Comparison of ENCODE assay signal across 7 mouse cellular contexts in genomic region chrX:102504179-102504578, GRCm38 (mm10). TPM values are rescaled to one million over a fixed set of nuclear protein-coding genes. Genes with fewer than 3 reads are reported as not detected.
DNase-seq lines count a peak whose midpoint lies in the region; ATAC-seq and TF ChIP-seq lines count a peak whose summit lies in the region.

No protein-coding gene starts in this region.

- H3K4me1 ChIP-seq in thymus, adult 2 months (replicated peaks; ENCODE audit: control insufficient read depth, insufficient read depth, low read length) = no peaks in the 10 kb centered on the region; the same call in 1 of the 2 replicates
- H3K4me1 ChIP-seq in forebrain, embryonic 10.5 days = no peaks in the 10 kb centered on the region
- H3K4me1 ChIP-seq in liver, embryonic 12.5 days = no peaks in the 10 kb centered on the region

- WGBS in thymus, adult 2 months = 23% methylated on average over 10 of the region's 10 CpGs
- whole genome bisulfite sequencing in forebrain, embryonic 10.5 days = 39% methylated on average over 10 of the region's 10 CpGs
- WGBS in liver, embryonic 12.5 days (ENCODE audit: insufficient replicate concordance) = 28% methylated on average over 10 of the region's 10 CpGs

- TF ChIP-seq CTCF in thymus, adult 2 months (IDR thresholded peaks at IDR 0.05; ENCODE audit: borderline replicate concordance, control insufficient read depth, extremely low read depth, insufficient read depth, low read length, poor library complexity) = no peak

- H3K4me3 ChIP-seq in thymus, adult 2 months (ENCODE audit: control insufficient read depth, insufficient read depth, low read length) = peak overlapping the region; percentile 99; the same call in 1 of the 2 replicates
- H3K4me3 ChIP-seq in forebrain, embryonic 10.5 days = peak overlapping the region; percentile 60
- H3K4me3 ChIP-seq in liver, embryonic 12.5 days = peak overlapping the region; percentile 65

- no peak for TF ChIP-seq POLR2A in thymus, adult 2 months (IDR thresholded peaks at IDR 0.05; ENCODE audit: control insufficient read depth, extremely low read depth, insufficient read depth, low read length, poor library complexity)

- H3K27me3 ChIP-seq in thymus, adult 2 months (ENCODE audit: control insufficient read depth, insufficient read depth, low read length) = no peaks in the 10 kb centered on the region
- H3K27me3 ChIP-seq in forebrain, embryonic 10.5 days (ENCODE audit: poor library complexity, severe bottlenecking) = peaks cover 82% of the 10 kb centered on the region
- H3K27me3 ChIP-seq in liver, embryonic 12.5 days (replicated peaks) = peaks cover 18% of the 10 kb centered on the region; the same call in 1 of the 2 replicates

- H3K9me3 ChIP-seq in forebrain, embryonic 10.5 days = no peaks in the 10 kb centered on the region
- no peaks in the 10 kb centered on the region for H3K9me3 ChIP-seq in liver, embryonic 12.5 days (replicated peaks)

- no peaks in the 10 kb centered on the region for H3K36me3 ChIP-seq in thymus, adult 2 months (ENCODE audit: control insufficient read depth, insufficient read depth, low read length)
- H3K36me3 ChIP-seq in forebrain, embryonic 10.5 days (replicated peaks) = peaks cover 2% of the 10 kb centered on the region; the same call in 1 of the 2 replicates
- 0 out of 2 replicates have a peak, but pooled peaks cover 3% of the 10 kb centered on the region for H3K36me3 ChIP-seq in liver, embryonic 12.5 days

- 0 out of 2 replicates have a peak, but pooled peaks have one; percentile 27 for ATAC-seq in liver, embryonic 12.5 days
- ATAC-seq in frontal cortex, adult (ENCODE audit: low TSS enrichment) = no peak

- H3K4me2 ChIP-seq in liver, embryonic 12.5 days = peak overlapping the region; percentile 66

- no peak for DNase-seq in thymus, adult 2 months
- no peak for DNase-seq in thymus, adult 18-20 months
- no peak for DNase-seq in forebrain, embryonic 10.5 days (ENCODE audit: extremely low spot score, low spot score)
- no peak for DNase-seq in right cerebral cortex, adult 18-20 months
- DNase-seq in frontal cortex, postnatal 10 days (ENCODE audit: low spot score in 2 of 2) = no peak

- H3K9ac ChIP-seq in liver, embryonic 12.5 days = peak overlapping the region; percentile 70

- H3K27ac ChIP-seq in thymus, adult 2 months (ENCODE audit: control insufficient read depth, insufficient read depth, low read length) = no peak overlapping the region
- peak overlapping the region; percentile 79; the same call in 1 of the 2 replicates for H3K27ac ChIP-seq in forebrain, embryonic 10.5 days
- H3K27ac ChIP-seq in liver, embryonic 12.5 days = no peak overlapping the region

RNA-seq across cellular contexts. Expression of gene Hdac8, which starts 1.0 kb away (rescaled TPM):
- 6.2 and 6.7 TPM in 2 replicates for polyA plus RNA-seq in thymus, adult 2 months (2012; rRNA removed)
- polyA plus RNA-seq in forebrain, embryonic 10.5 days (2016; fragmentation: Nextera tagmentation; extraction: Ambion mirVana) = 8.1 and 8.9 TPM in 2 replicates
- polyA plus RNA-seq in liver, embryonic 12.5 days (2016; fragmentation: Nextera tagmentation; extraction: Ambion mirVana) = 2.6 and 3.7 TPM in 2 replicates
